Mouse (Mus musculus): ENCODE measurements at regions not wholly inside any gene's neighbourhood (a gene's known extent, or its start where the extent isn't known, plus 50 kb on each side); places are given as distances from the start of the nearest gene placed in this dataset.

GRCm38 (mm10) chr16:9115548-9115947 is 285.6 kb downstream of the 1810013L24Rik start:
- no peak for DNase-seq

GRCm38 (mm10) chr16:9121581-9121980 is 291.7 kb downstream of the 1810013L24Rik start:
- no peak for DNase-seq

- DNase-seq, result peak; percentile 45
These were observed 302.2 kb downstream of the 1810013L24Rik start for GRCm38 (mm10) chr16:9132113-9132512.

GRCm38 (mm10) chr16:9132778-9133177 is 302.9 kb downstream of the 1810013L24Rik start:
- no peak for DNase-seq

- DNase-seq, result no peak
These were observed 305.5 kb downstream of the 1810013L24Rik start for GRCm38 (mm10) chr16:9135377-9135776.

DNA sequence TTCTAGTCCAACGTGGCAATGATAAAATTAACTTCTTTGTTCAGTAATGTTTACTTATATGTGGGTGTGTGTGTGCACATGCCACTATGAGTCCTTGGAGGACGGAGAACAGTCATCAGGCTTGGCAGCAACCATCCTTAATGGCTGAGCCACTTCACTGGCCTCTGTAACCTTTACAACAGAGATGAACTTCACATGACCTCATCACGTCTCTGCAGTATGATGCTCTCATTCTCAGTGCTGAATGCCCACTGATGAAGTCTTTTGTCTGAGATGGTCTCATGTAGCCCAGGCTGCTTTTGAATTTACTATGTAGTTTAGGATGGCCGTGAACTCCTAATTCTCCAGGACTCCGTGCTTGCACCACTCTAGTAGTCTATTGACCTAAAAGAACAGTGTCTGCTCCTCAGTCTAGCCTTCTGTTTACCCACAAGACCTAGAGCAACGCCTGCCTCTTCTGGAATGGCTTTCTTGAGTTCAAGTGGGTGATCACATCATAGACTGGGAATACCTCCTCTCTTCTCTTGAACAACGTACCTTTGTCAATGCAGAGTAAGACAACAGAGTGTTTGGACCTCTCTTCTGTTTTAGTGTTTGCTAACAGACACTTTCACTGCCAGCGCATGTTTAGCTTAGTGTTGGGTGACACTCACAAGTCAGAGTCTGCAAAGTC is 308.8 kb downstream of the 1810013L24Rik start:
- DNase-seq, result no peak

GRCm38 (mm10) chr16:9139405-9139804 is 309.5 kb downstream of the 1810013L24Rik start:
- DNase-seq, result no peak

- no peak for DNase-seq
These were observed 319.6 kb downstream of the 1810013L24Rik start for GRCm38 (mm10) chr16:9149209-9150135.

DNA sequence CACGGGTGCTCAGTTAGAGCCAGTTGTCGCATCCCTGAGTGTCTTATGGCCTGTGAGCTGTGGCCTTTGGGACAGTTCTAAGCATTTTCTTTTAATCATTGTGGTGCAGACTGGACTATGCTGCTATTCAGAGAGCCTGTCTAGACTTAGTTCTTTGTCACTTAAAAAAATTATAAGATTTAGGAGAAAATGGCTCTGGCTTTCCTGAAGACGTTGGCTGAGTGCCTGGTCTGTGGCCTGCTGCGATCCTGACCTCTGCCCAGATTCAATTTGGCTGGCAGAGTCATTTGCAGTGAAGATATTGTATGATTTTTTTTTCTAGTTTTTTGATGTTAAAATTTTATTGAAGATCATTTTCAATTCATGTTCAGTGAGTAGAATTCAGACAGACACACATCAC is 322.0 kb downstream of the 1810013L24Rik start:
- DNase-seq, result no peak

GRCm38 (mm10) chr16:9153501-9153900 is 323.6 kb downstream of the 1810013L24Rik start:
- no peak for DNase-seq

- DNase-seq, result no peak
These were observed 335.9 kb downstream of the 1810013L24Rik start for GRCm38 (mm10) chr16:9165763-9166310.

GRCm38 (mm10) chr16:9176402-9176801 is 346.5 kb downstream of the 1810013L24Rik start:
- DNase-seq, result no peak

- DNase-seq, result no peak
These were observed 365.9 kb downstream of the 1810013L24Rik start for GRCm38 (mm10) chr16:9195821-9196220.

GRCm38 (mm10) chr16:9198903-9199532 is 369.1 kb downstream of the 1810013L24Rik start:
- DNase-seq, result no peak

DNA sequence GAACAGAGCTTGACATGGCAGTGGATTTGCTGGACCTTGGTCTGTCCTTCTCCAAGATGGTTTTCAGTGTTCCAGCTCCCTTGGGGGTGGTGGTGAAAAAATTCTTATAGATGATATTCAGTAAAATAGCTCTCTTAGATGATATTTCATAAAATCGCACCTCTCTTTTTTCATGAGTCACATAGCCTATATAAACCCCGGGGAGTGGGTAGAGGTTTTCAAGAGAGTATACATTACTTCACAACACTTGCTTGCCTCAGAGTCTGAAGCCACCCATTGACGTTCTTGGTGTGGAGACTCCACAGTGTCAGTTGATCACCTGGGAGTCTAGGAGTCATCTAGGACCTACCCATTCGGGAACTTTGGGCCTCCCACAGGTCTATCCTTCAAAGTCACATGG is 378.7 kb downstream of the 1810013L24Rik start:
- DNase-seq, result no peak

GRCm38 (mm10) chr16:9211485-9211884 is 381.6 kb downstream of the 1810013L24Rik start:
- DNase-seq, result no peak

GRCm38 (mm10) chr16:9215131-9215530 is 385.2 kb downstream of the 1810013L24Rik start:
- DNase-seq, result no peak

- DNase-seq, result no peak
These were observed 387.5 kb downstream of the 1810013L24Rik start for GRCm38 (mm10) chr16:9217361-9217760.

DNA sequence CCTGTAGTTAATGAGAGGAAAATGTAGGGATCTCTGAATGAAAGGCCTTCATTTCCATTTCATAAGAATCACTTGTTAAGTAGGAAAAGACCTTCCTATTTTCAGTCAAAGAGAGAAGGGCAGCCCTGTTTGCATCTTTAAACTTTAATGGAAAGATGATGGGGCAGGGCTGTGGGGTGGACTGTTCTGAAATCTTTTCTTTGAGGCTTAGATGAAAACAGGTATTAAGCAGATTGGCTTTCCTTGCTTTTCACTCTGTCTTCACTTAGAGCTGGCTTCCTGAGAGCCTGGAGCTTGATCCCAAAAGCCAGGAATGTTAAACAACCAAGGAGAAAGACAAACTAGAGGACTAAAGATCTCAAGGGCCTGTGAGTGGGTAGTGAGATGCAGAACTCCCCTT is 400.3 kb downstream of the 1810013L24Rik start:
- no peak for DNase-seq

DNA sequence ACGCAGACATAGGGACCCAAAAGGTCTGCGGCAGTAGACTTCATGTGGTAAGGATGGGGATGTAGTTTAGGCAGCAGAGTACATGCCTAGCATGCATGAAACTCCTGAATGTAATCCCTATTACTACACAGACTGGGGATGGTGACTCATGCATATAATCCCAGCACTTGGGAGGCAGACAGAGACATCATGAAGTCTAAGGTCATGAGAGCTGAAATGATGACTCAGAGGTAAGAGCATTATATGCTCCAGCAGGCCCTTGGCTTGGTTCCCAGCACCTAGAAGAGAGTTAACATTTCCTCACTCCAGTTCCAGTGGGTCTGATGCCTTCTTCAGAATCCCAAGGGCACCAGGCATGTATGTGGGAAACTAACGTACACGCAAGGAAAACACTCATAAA is 412.2 kb downstream of the 1810013L24Rik start:
- DNase-seq, result no peak

DNA sequence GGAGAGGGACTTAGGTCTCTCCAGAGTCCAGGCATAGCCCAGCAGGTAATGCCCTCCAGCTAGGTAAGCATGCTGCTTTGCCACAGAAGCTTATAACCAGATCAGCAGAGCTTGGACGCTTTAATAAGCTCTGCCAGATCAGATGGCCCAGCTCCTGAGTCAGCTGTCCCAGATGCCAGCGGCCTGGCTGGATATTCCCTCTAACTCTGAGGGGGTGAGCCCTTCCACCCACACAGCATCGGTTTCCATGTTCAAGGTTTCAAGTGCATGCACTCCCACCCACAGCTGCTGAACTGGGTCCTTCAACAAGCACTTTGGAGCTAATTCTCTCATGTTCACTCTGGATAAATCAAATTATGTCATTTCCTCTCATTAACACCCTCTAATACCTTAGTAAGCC is 417.3 kb downstream of the 1810013L24Rik start:
- no peak for DNase-seq

GRCm38 (mm10) chr16:9253054-9253453 is 423.2 kb downstream of the 1810013L24Rik start:
- DNase-seq, result no peak

DNA sequence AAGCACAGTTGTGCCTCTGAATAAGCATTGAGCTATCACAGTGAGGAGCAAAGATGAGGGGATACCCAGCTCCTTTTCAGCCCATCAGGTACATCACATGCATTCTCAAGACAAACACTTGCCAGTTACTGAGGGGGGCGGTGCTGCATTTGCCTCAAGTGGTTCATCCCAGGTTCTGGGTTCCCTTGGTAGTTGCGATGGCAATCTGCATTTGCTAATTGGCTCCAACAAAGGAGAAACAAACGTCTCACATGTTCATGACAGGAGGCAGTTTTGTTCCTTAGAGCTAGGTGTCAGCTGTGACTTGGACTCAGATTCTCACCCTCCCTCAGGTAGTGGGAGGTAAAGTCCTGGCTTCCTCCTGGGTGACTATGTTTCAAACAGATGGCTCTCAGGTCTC is 425.5 kb downstream of the 1810013L24Rik start:
- no peak for DNase-seq

All from liver (tissue).